Mouse (Mus musculus): Measurements from ENCODE around the gene Kdm1a. TPM values are rescaled to one million over a fixed set of nuclear protein-coding genes. Genes with fewer than 3 reads are reported as not detected.

Gene Kdm1a
- polyA plus RNA-seq (2012; rRNA removed; ENCODE audit: low replicate concordance), result 24.4 and 42.8 TPM in 2 replicates

GRCm38 (mm10) chr4:136602568-136602967 lies at the start of gene Kdm1a:
Gene Kdm1a, minus strand, starts transcription at chr4:136602723.

GRCm38 (mm10) chr4:136622388-136622787 lies 19.9 kb upstream of the Kdm1a start, which contains the start of gene Lactbl1:
Gene Lactbl1, plus strand, starts transcription at chr4:136622621.

GRCm38 (mm10) chr4:136610387-136610856 lies 7.9 kb upstream of the Kdm1a start, which contains the start of gene Tex46:
Gene Tex46, plus strand, starts transcription at chr4:136610437.

Other genes with a start within 250 kb of the Kdm1a start
- gene Htr1d, start 179.2 kb downstream of the Kdm1a start, polyA plus RNA-seq (2012; rRNA removed; ENCODE audit: low replicate concordance), result 0.46 TPM in 1 of 2 replicates, not detected in the other
- gene 6030445D17Rik, start 140.5 kb downstream of the Kdm1a start, polyA plus RNA-seq (2012; rRNA removed; ENCODE audit: low replicate concordance), result 0.35 and 0.52 TPM in 2 replicates
- gene Luzp1, start 133.0 kb downstream of the Kdm1a start, polyA plus RNA-seq (2012; rRNA removed; ENCODE audit: low replicate concordance), result 17.1 and 21.2 TPM in 2 replicates
- gene Tex46, start 7.7 kb upstream of the Kdm1a start, polyA plus RNA-seq (2012; rRNA removed; ENCODE audit: low replicate concordance), result not detected in 2 replicates
- gene Lactbl1, start 19.9 kb upstream of the Kdm1a start, polyA plus RNA-seq (2012; rRNA removed; ENCODE audit: low replicate concordance), result 0.03 TPM in 1 of 2 replicates, not detected in the other
- gene Ephb2, start 233.3 kb upstream of the Kdm1a start, polyA plus RNA-seq (2012; rRNA removed; ENCODE audit: low replicate concordance), result 28.6 and 78.8 TPM in 2 replicates

Measured in subcutaneous adipose tissue, adult 2 months (tissue).